Mouse (Mus musculus) C2C12 (cell line): Measurements from ENCODE around the gene Tpst2. TPM values are rescaled to one million over a fixed set of nuclear protein-coding genes. Genes with fewer than 3 reads are reported as not detected.

Experiments
- H3K27me3 ChIP-seq: one replicate; pipeline ENCODE4 v1.6.1; 2011; ENCODE audit not compliant: control insufficient read depth, insufficient read depth, insufficient read length
- H3K36me3 ChIP-seq: one replicate; pipeline ENCODE4 v1.6.1; 2011; ENCODE audit not compliant: control insufficient read depth, insufficient read depth
- H3K4me3 ChIP-seq: one replicate; pipeline ENCODE4 v1.5.1; 2011; ENCODE audit warnings: mild to moderate bottlenecking, control low read depth; ENCODE audit not compliant: poor library complexity, insufficient read depth, severe bottlenecking
- H3K79me2 ChIP-seq: one replicate; pipeline ENCODE4 v1.6.1; 2011; ENCODE audit not compliant: control insufficient read depth, insufficient read depth
- H3K79me3 ChIP-seq: one replicate; pipeline ENCODE4 v1.6.1; 2011; ENCODE audit warnings: low read depth, control low read depth
- H3ac ChIP-seq: one replicate; pipeline ENCODE3; 2011; ENCODE audit warnings: low read depth; ENCODE audit not compliant: control insufficient read depth, insufficient read length
- CEBPB ChIP-seq: IDR thresholded peaks from one replicate; pipeline ENCODE4 v1.6.1; 2011; ENCODE audit warnings: low read depth, mild to moderate bottlenecking, control low read depth, moderate library complexity
- CTCF ChIP-seq: IDR thresholded peaks from one replicate; pipeline ENCODE4 v1.5.1; 2011; ENCODE audit not compliant: control insufficient read depth, insufficient read depth, insufficient read length
- FOSL1 ChIP-seq: IDR thresholded peaks from one replicate; pipeline ENCODE4 v1.8.0; 2011; ENCODE audit warnings: mild to moderate bottlenecking, low read length; ENCODE audit not compliant: poor library complexity, insufficient read depth, severe bottlenecking
- MAX ChIP-seq: IDR thresholded peaks from one replicate; pipeline ENCODE4 v1.6.1; 2011; ENCODE audit warnings: mild to moderate bottlenecking, control low read depth
- MYOD1 ChIP-seq: IDR thresholded peaks from one replicate; pipeline ENCODE4 v1.6.1; 2011; ENCODE audit warnings: low read depth; ENCODE audit not compliant: control insufficient read depth, insufficient read length
- MYOG ChIP-seq: IDR thresholded peaks from one replicate; pipeline ENCODE4 v1.6.1; 2011; ENCODE audit not compliant: control insufficient read depth, insufficient read length; ENCODE audit errors: extremely low read depth
- USF1 ChIP-seq: IDR thresholded peaks from one replicate; pipeline ENCODE4 v1.6.1; 2011; ENCODE audit warnings: low read depth, mild to moderate bottlenecking, control low read depth, moderate library complexity
- polyA plus RNA-seq: library from polyadenylated mRNA; unstranded; fragments of >200 nt; fragmentation: generic; extraction: Trizol; gene quantifications from one replicate; pipeline ENCODE4 v1.2.1, GENCODE M21; 2012; ENCODE audit warnings: missing spikeins

Gene Tpst2
- polyA plus RNA-seq, 1 experiment, result 155 TPM

DNA sequence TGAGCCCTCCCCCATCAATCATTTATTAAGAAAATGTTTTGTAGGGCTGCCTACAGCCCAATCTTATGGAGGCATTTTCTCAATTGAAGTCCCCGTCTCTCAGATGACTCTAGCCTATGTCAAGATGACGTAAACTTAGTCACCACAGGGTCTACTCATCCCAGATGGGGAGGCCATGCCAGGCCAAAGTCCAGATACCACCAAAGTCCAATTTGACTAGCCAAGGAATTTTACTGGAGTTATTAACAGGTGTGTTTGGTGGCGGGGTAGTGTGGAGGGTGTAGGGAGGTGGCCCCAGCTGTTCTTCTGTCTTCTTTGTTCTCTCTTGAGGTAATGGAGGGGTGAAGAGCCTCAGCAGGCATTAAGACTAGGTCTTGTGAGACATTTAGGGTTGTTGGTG lies 83.6 kb downstream of the Tpst2 start:
- no peak for TF ChIP-seq USF1
- TF ChIP-seq FOSL1, result no peak
- no peak for TF ChIP-seq MYOD1
- no peak for TF ChIP-seq CEBPB
- no peak for TF ChIP-seq CTCF
- no peak for TF ChIP-seq MYOG
- TF ChIP-seq MAX, result no peak
- Histone ChIP-seq H3K79me2 (no peaks in the 10 kb centered on the region), H3K36me3 (no peaks in the 10 kb centered on the region), H3K79me3 (no peaks in the 10 kb centered on the region), H3ac (no peak overlapping the region), H3K4me3 (no peak overlapping the region), H3K27me3 (no peaks in the 10 kb centered on the region)

DNA sequence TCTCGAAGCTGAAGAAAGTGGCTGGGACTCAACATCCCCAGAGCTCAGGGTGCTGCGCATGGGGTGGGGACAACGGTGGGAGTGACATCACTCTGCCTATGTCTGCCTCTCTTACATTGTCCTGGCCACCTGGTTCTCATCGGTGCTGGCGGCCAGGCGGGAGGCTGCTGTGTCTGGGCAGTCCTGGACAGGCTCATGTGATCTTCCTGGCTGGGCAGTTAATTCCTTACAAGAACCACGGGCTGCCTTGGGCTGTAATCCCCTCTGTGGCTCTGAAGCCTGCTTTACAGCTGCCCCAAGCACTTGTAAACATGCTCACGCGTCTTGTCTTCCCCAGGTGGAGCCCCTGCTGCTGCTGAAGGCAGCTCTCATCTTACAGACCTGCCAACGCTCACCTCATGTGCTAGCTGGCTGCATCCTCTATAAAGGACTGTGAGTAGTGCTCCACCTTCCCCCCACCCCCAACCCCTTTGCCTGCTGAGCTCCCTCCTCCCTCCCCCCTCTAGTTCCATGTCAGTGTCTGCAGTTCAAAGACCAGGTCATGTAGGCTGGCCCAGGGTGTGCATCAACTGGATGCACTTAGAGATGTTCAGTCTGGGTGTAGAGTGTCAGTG lies 87.8 kb downstream of the Tpst2 start:
- Histone ChIP-seq H3K27me3 (no peaks in the 10 kb centered on the region), H3K36me3 (peaks cover 12% of the 10 kb centered on the region), H3K79me3 (no peaks in the 10 kb centered on the region), H3K4me3 (no peak overlapping the region), H3ac (no peak overlapping the region), H3K79me2 (peaks cover 7% of the 10 kb centered on the region)
- no peak for TF ChIP-seq MYOD1

Other genes with a start within 250 kb of the Tpst2 start
- 1.9 TPM for gene Cryba4, start 24.2 kb upstream of the Tpst2 start, polyA plus RNA-seq
- gene Crybb1, start 20.9 kb upstream of the Tpst2 start, polyA plus RNA-seq, result 0.06 TPM
- 44.9 TPM for gene Tfip11, start 49.7 kb downstream of the Tpst2 start, polyA plus RNA-seq
- gene Srrd, start 66.3 kb downstream of the Tpst2 start, polyA plus RNA-seq, result 26.2 TPM
- gene Hps4, start 66.4 kb downstream of the Tpst2 start, polyA plus RNA-seq, result 16.1 TPM
- 0.04 TPM for gene Gm6583, start 79.3 kb downstream of the Tpst2 start, polyA plus RNA-seq
- 10.8 TPM for gene Asphd2, start 118.2 kb downstream of the Tpst2 start, polyA plus RNA-seq
- not detected for gene Gm6588, start 172.7 kb downstream of the Tpst2 start, polyA plus RNA-seq